Mouse (Mus musculus) embryonic facial prominence, embryonic 10.5 days (tissue): ENCODE measurements around the gene Dao. TPM values are rescaled to one million over a fixed set of nuclear protein-coding genes. Genes with fewer than 3 reads are reported as not detected.

ENCODE experiments used
- DNase-seq: peaks from one replicate; pipeline ENCODE4 v3.0.0-alpha.2; 2017; ENCODE audit warnings: low spot score
- H3K27ac ChIP-seq: fragments of 300-500 bp; sonication (generic); replicated peaks from 2 replicates; pipeline ENCODE4 v1.5.1; 2016; ENCODE audit warnings: mild to moderate bottlenecking
- H3K27me3 ChIP-seq: fragments of 300-500 bp; sonication (generic); replicated peaks from 2 replicates; pipeline ENCODE4 v1.6.1; 2016; ENCODE audit warnings: low read depth, mild to moderate bottlenecking; ENCODE audit not compliant: poor library complexity, severe bottlenecking
- H3K36me3 ChIP-seq: fragments of 300-500 bp; sonication (generic); replicated peaks from 2 replicates; pipeline ENCODE4 v1.6.1; 2016; ENCODE audit warnings: mild to moderate bottlenecking, moderate library complexity
- H3K4me1 ChIP-seq: fragments of 300-500 bp; sonication (generic); 2 replicates; pipeline ENCODE4 v1.6.1; 2016
- H3K4me3 ChIP-seq: fragments of 300-500 bp; sonication (generic); 2 replicates; pipeline ENCODE4 v1.5.1; 2016; ENCODE audit warnings: mild to moderate bottlenecking, moderate library complexity
- H3K9me3 ChIP-seq: fragments of 300-500 bp; sonication (generic); 2 replicates; pipeline ENCODE4 v1.6.1; 2016; ENCODE audit warnings: mild to moderate bottlenecking
- WGBS: fragments of 180-500 bp; shearing (Covaris S2); methylation state at CpG from one replicate; pipeline ENCODE4 v1.1.7; 2016; 5-methylcytosine and 5-hydroxymethylcytosine counted together
- polyA plus RNA-seq: library from polyadenylated mRNA; unstranded; fragments of >200 nt; fragmentation: Nextera tagmentation; extraction: Ambion mirVana; gene quantifications from 2 replicates; pipeline ENCODE4 v1.2.1, GENCODE M21; 2016

The Dao gene
- polyA plus RNA-seq, 1 experiment from 2014 or later = not detected

DNA sequence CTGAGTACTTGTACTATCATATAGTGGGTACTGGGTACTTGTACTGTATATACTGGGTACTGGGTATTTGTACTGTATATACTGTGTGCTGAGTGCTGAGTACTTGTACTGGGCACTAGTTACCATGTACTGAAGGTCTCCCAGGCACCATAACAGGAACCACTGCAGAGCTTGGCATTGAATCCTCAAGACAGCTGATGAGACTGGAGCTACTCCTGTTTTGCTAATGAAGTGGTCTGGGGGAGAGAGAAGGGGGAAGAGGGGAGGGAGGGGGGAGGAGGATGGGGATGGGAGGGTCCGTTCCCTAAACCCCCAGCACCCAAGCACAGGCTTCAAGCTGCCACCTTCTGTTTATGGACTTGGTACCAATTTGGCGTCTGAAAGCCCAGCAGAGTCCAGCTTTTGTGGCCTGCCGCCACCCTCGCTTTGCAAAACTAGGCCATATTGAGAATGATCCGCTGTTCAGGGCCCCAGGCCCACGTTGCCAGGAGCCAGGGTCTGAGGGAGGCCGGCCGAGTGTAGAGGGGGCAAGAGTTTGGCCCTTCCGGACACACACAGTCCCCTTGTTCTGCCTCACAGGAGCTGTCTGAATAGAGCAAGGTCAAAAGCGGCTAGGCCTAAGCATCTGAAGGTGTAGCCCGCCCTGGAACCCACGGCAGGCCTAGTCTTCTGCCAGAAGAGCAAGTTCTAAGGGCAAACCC is 4.4 kb downstream of the Dao start:
- 79% methylated on average over 12 of the region's 12 CpGs for WGBS
- no peaks in the 10 kb centered on the region for H3K36me3 ChIP-seq
- no peaks in the 10 kb centered on the region for H3K4me1 ChIP-seq
- H3K27ac ChIP-seq = no peak overlapping the region
- DNase-seq = no peak
- no peaks in the 10 kb centered on the region for H3K27me3 ChIP-seq
- H3K9me3 ChIP-seq = no peaks in the 10 kb centered on the region
- no peak overlapping the region for H3K4me3 ChIP-seq

DNA sequence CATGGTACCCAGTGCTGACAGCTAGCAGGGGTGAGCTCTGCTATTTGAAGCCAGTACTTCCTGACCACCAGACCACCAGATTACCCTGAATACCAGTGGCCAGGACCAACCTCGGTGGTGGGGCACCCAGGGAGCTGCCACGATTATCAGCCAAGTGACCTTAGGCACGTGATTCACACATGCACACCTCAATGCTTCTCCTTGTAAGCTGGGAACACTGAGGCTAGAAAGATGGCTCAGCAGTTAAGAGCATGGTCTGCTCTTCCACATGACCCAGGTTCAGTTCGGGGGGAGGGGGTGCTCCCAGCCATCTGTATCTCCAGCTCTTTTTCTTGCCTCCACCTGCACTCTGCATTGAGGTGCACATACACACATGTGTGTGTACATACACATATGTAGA is 5.5 kb downstream of the Dao start:
- no peak for DNase-seq
- H3K4me1 ChIP-seq = no peaks in the 10 kb centered on the region
- H3K27ac ChIP-seq = no peak overlapping the region
- WGBS = 74% methylated on average over 4 of the region's 4 CpGs
- no peaks in the 10 kb centered on the region for H3K9me3 ChIP-seq
- no peak overlapping the region for H3K4me3 ChIP-seq
- no peaks in the 10 kb centered on the region for H3K36me3 ChIP-seq
- H3K27me3 ChIP-seq = no peaks in the 10 kb centered on the region

- H3K9me3 ChIP-seq = no peaks in the 10 kb centered on the region
- peaks cover 3% of the 10 kb centered on the region; the same call in 1 of the 2 replicates for H3K4me1 ChIP-seq
- H3K36me3 ChIP-seq = no peaks in the 10 kb centered on the region
- H3K27me3 ChIP-seq = no peaks in the 10 kb centered on the region
- peak; percentile 58 for DNase-seq
- 67% methylated on average over 7 of the region's 7 CpGs for WGBS
- H3K4me3 ChIP-seq = no peak overlapping the region
- H3K27ac ChIP-seq = no peak overlapping the region
Measured at GRCm38 (mm10) chr5:114015121-114015520, 11.6 kb downstream of the Dao start.

DNA sequence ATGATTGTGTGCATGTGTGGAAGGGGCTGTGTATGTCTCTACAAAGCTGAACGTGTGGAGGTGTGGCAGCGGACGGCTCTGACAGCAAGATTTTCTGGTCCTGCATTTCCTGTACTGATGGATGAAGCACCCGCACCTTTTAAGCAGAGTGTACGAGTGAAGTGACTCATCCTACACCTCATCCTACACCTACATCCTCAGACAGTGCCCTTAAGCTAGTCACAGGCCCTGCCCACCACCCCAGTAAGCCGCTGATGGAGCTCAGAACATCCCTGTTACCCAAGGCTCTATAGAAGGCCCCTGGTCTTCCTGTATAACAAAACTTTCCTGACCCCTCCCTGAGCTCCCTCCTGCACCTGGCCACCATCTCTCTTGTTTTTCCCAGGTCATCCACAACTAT is 20.9 kb downstream of the Dao start:
- Histone ChIP-seq H3K9me3 (no peaks in the 10 kb centered on the region), H3K4me3 (peak overlapping the region; percentile 8), H3K27me3 (no peaks in the 10 kb centered on the region), H3K36me3 (no peaks in the 10 kb centered on the region), H3K27ac (no peak overlapping the region), H3K4me1 (peaks cover 22% of the 10 kb centered on the region)
- WGBS = 65% methylated on average over 6 of the region's 6 CpGs
- no peak for DNase-seq

- 12% methylated on average over 10 of the region's 10 CpGs for WGBS
- Histone ChIP-seq H3K9me3 (no peaks in the 10 kb centered on the region), H3K27ac (no peak overlapping the region), H3K4me3 (peak overlapping the region; percentile 8), H3K4me1 (peaks cover 20% of the 10 kb centered on the region), H3K36me3 (no peaks in the 10 kb centered on the region), H3K27me3 (no peaks in the 10 kb centered on the region)
- DNase-seq = peak; percentile 67
Measured at GRCm38 (mm10) chr5:114024885-114025284, 21.4 kb downstream of the Dao start.

- Histone ChIP-seq H3K9me3 (peaks cover 3% of the 10 kb centered on the region; the same call in 1 of the 2 replicates), H3K27me3 (no peaks in the 10 kb centered on the region), H3K4me1 (peaks cover 23% of the 10 kb centered on the region), H3K36me3 (no peaks in the 10 kb centered on the region), H3K4me3 (no peak overlapping the region), H3K27ac (no peak overlapping the region)
- no peak for DNase-seq
- 88% methylated on average over 12 of the region's 12 CpGs for WGBS
Measured at GRCm38 (mm10) chr5:114027217-114027944, 23.9 kb downstream of the Dao start.

GRCm38 (mm10) chr5:114028111-114028510 is 24.6 kb downstream of the Dao start:
- 90% methylated on average over 12 of the region's 12 CpGs for WGBS
- Histone ChIP-seq H3K9me3 (peaks cover 4% of the 10 kb centered on the region; the same call in 1 of the 2 replicates), H3K36me3 (no peaks in the 10 kb centered on the region), H3K4me3 (no peak overlapping the region), H3K27ac (no peak overlapping the region), H3K27me3 (no peaks in the 10 kb centered on the region), H3K4me1 (peaks cover 23% of the 10 kb centered on the region)
- DNase-seq = no peak

- Histone ChIP-seq H3K9me3 (peaks cover 4% of the 10 kb centered on the region; the same call in 1 of the 2 replicates), H3K4me1 (peaks cover 20% of the 10 kb centered on the region), H3K27me3 (no peaks in the 10 kb centered on the region), H3K27ac (no peak overlapping the region), H3K36me3 (no peaks in the 10 kb centered on the region), H3K4me3 (no peak overlapping the region)
- DNase-seq = no peak
- WGBS = 90% methylated on average over 12 of the region's 12 CpGs
Measured at GRCm38 (mm10) chr5:114030652-114031051, 27.1 kb downstream of the Dao start.

DNA sequence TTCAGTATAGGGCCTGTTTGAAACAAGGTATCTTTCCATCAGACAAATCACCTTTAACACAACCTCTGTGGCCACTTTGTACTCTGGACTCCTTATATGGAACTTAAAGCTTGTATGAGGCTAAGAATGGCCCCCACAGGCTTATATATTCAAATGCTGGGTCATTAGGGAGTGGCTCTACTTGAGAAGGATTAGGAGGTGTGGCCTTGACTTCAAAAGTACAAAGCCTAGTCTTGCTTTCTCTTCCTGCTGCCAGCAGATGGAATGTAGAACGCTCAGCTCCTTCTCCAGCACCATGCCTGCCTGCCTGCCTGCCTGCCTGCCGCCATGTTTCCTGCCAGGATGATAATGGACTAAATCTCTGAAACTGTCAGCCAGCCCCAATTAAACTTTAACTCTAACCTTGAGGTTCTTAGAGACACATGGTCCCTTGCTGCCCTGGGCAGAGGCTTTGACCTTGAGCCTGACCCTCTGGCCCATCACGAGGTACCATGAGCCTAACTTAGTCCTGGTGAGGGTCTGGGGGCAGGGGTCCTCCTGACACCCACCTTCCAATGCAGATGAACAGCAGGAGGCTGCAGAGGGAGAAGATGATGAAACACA is 28.8 kb downstream of the Dao start:
- no peaks in the 10 kb centered on the region for H3K36me3 ChIP-seq
- no peak overlapping the region for H3K27ac ChIP-seq
- H3K27me3 ChIP-seq = no peaks in the 10 kb centered on the region
- no peak for DNase-seq
- H3K9me3 ChIP-seq = peaks cover 4% of the 10 kb centered on the region; the same call in 1 of the 2 replicates
- H3K4me1 ChIP-seq = peaks cover 33% of the 10 kb centered on the region
- WGBS = 89% methylated on average over 3 of the region's 3 CpGs
- no peak overlapping the region for H3K4me3 ChIP-seq

DNA sequence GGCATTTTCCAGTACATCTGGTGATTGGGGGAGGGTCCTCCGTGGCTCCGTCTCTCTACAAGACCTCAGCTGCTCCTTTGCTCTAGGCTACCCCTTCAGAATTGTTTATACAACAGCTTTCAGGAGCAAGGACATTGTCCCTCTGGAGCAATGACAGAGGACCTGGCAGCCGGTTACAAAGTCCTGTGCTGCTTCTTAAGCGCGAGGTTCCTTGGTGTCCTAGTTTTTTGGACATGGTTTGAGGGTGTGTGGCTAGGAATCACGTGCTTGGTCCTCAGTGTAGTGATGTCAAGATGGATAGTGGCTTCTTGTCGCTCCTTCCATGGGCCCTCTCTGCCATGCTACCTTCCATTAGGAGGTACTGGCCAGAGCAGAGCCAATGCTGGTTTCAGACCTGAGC is 30.9 kb downstream of the Dao start:
- Histone ChIP-seq H3K36me3 (no peaks in the 10 kb centered on the region), H3K27ac (no peak overlapping the region), H3K4me3 (no peak overlapping the region), H3K27me3 (no peaks in the 10 kb centered on the region), H3K4me1 (peaks cover 24% of the 10 kb centered on the region), H3K9me3 (peaks cover 4% of the 10 kb centered on the region; the same call in 1 of the 2 replicates)
- DNase-seq = no peak
- 87% methylated on average over 7 of the region's 7 CpGs for WGBS

DNA sequence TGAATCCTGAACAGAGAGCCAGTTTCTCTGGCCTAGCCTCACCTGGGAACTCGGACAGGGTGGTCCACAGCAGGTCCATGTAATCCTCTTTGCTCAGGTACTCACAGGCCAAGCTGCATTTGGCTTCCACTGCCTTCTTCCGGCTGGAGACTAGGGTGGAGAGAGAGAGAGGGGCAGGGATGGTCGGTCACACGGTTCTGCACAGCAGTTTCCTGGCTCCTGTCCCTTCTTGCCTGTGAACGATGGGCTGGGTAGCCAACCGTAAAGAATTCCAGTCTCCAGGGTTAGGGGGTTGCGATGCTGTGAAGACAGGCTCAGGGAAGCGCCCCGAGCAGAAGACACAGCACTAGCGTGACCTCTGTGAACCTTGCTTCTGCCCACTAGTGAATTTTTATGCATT is 31.6 kb downstream of the Dao start:
- Histone ChIP-seq H3K27me3 (no peaks in the 10 kb centered on the region), H3K4me1 (peaks cover 20% of the 10 kb centered on the region), H3K4me3 (no peak overlapping the region), H3K9me3 (peaks cover 4% of the 10 kb centered on the region; the same call in 1 of the 2 replicates), H3K36me3 (no peaks in the 10 kb centered on the region), H3K27ac (no peak overlapping the region)
- WGBS = 46% methylated on average over 10 of the region's 10 CpGs
- DNase-seq = no peak

- no peak overlapping the region for H3K27ac ChIP-seq
- H3K4me3 ChIP-seq = no peak overlapping the region
- no peaks in the 10 kb centered on the region for H3K9me3 ChIP-seq
- peaks cover 29% of the 10 kb centered on the region for H3K4me1 ChIP-seq
- 0 out of 2 replicates have a peak, but pooled peaks cover 8% of the 10 kb centered on the region for H3K27me3 ChIP-seq
- H3K36me3 ChIP-seq = no peaks in the 10 kb centered on the region
- WGBS = 26% methylated on average over 8 of the region's 8 CpGs
- no peak for DNase-seq
Measured at GRCm38 (mm10) chr5:114040508-114040907, 37.0 kb downstream of the Dao start.
